Mouse (Mus musculus) cerebellum, adult 11-12 months (tissue): ENCODE results near the gene Gm14781.
"Not testable (repeated sequence)": the region's sequence is repeated elsewhere in the genome, so short reads cannot be mapped to it uniquely, and the experiment has no call there.

Experiments
- DNase-seq: peaks from one replicate; pipeline ENCODE4 v3.0.0; 2022

The Gm14781 gene

DNA sequence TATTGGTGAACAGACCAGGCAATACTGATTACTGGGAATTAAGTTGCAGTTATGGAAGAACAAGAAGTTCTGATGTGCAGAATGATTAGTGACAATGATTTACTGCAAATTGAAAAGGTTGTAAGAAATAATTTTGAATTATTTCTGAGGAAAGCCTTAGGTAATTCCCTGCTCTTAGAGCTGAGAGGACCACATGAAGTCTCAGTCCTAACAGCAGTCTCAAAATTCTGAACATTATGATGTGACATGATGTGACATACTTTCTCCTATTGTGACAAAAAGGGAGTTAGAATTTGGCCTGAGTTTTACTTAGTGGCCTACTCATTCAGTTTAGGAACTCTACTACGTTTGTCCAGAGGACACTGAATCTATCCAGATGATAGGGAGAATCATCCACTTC is at the start of gene Gm14781:
Gm14781 (plus strand) TSS at position 301 of the 400 bp plus-strand sequence.
- DNase-seq = not testable (repeated sequence)

DNA sequence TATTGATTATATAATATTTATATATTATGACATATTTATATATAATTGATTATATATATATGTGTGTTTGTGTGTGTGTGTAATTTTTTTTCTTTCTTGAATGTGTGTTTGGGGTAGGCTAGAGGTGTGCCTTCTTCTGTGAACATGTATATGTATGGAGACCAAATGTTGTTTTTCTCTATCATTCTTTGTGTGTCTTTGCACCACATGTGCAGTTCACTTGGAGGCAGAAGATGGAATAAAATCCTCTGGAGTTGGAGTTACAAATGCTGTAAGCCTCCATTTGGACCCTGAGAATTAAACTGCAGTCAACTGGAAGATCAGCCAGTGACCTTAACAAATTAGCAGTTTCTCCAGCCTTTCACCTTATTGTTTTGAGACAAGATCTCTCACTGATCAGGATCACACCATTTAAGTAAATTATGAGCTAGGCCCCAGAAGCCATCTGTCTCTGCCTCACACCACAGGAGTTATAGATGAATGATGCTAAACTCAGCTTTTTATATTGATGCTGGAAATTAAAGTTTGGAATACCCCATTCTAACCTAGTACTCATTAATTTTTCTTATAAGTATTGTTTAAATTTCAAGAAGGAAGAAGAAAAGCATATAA is 23.1 kb downstream of the Gm14781 start:
- DNase-seq = not testable (repeated sequence)
